Mouse (Mus musculus) heart, adult 9 months (tissue): ENCODE data around the gene Tcte1.

Experiments
- DNase-seq, 2 experiments: peaks; one replicate each; pipeline ENCODE4 v3.0.0; 2022; ENCODE audit warnings: low spot score in 2 of 2

Tcte1 gene

DNA sequence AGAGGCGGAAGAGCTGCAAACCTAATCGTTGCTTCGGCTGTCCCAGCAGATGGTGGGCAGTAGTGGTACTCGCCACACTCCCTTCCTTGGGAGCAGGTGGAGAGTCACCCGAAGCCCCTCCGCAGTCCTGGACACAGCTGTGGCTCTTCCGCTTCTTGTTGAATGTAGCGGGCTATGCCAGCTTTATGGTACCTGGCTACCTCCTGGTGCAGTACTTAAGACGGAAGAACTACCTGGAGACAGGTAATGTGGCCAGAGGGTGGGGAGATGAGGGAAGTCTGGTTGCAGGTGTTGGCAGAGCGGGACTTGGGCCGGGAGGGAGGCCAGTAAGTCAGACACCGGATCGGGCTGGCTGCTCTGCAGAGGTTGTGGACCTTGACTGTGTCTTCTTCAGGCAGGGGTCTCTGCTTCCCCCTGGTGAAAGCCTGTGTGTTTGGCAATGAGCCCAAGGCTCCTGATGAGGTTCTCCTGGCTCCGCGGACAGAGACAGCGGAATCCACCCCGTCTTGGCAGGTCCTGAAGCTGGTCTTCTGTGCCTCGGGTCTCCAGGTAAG is 41.4 kb downstream of the Tcte1 start:
- no peak for DNase-seq

DNA sequence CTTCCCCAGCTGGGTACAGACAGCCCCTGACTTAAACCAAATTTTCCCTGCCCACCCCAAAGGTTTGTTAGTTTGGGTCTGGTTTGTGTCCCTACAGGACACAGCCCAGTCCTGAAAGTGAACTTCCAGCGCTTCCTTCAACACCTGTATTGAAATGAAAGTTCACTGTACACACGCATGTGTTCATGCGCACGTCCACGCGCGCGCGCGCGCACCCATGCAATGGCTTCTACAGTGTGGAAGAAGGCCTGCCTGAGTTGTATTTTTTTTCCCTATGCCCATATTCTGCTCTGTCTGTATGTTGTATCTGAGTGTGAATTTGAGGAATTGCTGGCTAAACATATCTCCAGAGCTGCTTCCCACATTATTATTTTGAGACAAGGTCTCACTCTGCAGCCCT is 41.9 kb downstream of the Tcte1 start:
- DNase-seq = no peak

DNA sequence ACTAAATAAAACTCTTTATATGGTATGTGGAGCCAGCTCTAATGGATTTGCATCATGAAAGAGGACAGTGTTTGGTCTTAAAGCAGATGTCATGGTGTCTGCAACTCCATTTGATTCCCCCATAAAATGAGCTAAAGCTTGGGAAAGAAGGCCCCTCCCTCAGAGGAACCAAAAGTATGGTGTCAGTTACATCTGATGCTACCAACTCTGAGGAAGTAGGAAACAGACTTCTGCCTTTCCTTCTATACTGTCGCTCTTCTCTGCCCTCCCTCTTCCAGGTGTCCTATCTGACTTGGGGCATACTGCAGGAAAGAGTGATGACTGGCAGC is 42.8 kb downstream of the Tcte1 start:
- DNase-seq = no peak

- no peak for DNase-seq
Observed at GRCm38 (mm10) chr17:45566360-45567161, 43.3 kb downstream of the Tcte1 start.

- DNase-seq = no peak
Observed at GRCm38 (mm10) chr17:45567162-45567601, 43.9 kb downstream of the Tcte1 start.

DNA sequence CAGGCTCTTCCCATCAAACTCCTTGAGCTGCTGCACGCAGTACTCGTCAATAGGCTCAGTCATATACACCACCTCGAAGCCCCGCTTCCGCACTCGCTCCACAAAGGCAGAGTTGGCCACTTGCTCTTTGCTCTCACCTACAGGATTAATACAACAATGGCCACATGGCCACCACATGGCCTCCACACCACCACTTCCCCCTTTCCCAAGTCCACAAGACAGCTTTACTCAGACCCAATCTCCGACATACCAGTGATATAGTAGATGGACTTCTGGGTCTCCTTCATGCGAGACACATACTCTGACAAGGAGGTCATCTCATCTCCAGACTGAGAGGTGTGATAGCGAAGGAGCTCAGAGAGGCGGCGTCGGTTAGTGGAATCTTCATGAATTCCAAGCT is 45.8 kb downstream of the Tcte1 start:
- DNase-seq = no peak

DNA sequence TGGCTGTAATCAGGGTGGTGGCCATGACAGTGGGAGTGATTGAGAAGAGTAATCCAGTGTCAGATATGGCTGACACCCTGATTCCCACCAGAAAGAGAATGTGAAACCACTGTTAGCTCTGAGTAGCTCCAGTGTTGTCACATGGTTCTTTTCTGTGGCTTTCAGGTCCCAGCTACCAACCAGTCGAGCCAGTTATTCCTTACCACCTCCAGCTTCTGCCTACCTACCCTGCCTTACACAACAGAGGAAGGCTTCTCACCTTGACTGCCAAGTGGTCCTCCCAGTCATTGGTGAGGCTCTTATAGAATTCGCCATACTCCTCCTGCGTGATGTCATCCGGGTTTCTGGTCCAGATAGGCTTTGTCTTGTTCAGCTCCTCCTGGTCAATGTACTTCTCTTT is 46.8 kb downstream of the Tcte1 start:
- DNase-seq = no peak

DNA sequence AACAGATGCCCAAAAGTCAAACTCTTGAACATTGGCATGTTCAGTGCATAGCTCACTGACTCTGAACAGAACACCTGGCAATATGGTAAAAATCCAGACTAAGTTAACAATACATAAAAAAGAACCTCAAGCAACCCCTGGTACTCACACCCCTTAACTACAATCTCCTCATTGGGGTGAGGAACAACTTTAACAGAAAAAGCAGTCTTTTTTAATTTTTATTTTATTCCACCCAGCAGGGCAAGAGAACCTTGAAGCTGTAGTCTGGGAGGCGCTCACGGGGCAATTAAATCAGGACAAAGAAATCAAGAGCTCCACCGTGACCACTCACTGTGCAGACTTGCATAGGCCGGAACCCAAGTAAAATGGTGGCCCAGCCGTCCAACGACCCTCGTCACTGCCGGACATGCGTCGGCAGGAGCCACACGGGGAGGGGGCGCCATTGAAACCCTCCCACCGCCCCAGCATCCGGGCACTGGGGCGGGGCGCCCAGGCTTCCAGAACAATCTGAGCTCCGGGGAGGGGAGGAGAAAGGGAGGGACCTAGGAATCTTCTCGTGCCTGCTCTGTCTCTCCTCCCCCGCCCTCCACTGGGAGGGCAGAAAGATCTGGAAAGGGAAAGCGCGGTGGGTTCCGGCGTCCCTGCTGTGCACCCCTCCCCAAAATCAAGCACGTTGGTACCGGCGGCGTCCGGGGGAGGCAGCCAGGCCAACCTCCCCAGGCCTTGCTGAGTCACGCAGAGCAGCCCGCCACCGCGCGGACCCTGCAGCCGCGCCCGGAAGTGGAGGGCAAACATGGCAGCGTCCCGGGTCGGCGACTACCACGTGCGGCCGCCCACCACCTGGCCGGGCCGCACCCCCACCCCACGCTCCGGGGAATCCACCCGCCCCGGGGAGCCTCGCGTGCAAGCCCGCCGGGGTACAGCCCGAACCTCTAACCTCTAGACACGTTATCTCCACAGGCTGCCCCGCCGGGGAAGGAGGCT is 49.2 kb downstream of the Tcte1 start:
- DNase-seq = peak; percentile 83 to 84

DNA sequence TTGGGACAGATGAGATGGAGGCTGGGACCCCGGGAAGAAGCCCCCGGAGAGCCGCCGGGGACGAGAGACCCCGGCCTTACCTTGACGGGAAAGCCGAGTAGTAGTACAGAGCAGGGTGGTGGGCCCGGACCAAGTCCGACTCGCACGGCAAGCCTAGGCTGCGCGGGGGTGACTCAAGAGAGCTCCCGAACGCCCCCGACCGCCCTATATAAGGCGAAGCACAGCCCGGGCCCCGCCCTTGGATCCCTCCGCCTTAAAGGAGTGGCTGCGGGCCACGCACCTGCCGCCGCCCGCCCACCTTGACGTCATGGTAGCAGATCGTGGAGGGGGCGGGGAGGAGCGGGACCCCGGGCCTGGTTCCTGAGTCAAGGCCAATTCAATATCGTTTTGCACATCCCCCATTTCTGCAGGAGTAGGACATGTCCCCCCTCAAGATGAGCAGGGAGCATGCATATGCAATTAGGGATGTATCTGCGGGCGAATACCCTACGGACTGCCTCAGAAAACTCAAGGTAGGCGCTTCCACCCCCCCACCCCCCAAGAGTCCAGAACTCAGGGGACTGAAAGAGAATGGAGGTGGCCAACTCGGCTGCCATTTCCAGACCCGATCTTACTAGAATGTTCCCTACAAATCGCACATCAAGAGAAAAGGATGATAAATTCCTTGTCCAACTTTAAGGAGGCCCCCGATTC is 50.0 kb downstream of the Tcte1 start, which contains the start of gene Hsp90ab1:
Hsp90ab1 (minus strand) TSS at position 185 of the 693 bp plus-strand sequence.
- DNase-seq = peak; percentile 98

DNA sequence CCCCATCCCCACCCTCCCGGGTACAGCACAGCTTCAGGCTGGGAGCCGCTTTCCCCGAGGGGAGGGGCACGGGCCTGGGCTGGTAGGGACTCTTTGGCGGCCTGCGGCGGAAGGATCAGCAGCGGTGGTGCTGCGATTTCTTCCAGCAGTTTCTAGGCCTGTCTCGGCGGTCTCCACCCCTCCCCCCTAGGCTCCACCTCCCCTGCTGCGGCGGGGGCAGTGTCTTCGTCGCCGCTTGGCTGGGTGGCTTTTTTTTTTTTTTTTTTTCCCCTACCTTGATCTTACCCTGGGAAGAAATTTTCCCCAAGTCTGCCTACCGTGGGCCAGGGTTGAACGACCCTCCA is 50.5 kb downstream of the Tcte1 start:
- DNase-seq = peak; percentile 91 to 96

GRCm38 (mm10) chr17:45574129-45574761 is 51.0 kb downstream of the Tcte1 start:
- peak; percentile 74 to 77 for DNase-seq

- DNase-seq = no peak
Observed at GRCm38 (mm10) chr17:45575123-45575897, 52.1 kb downstream of the Tcte1 start.

- DNase-seq = no peak
Observed at GRCm38 (mm10) chr17:45578242-45578641, 55.0 kb downstream of the Tcte1 start.

- no peak for DNase-seq
Observed at GRCm38 (mm10) chr17:45578843-45579242, 55.6 kb downstream of the Tcte1 start.

DNA sequence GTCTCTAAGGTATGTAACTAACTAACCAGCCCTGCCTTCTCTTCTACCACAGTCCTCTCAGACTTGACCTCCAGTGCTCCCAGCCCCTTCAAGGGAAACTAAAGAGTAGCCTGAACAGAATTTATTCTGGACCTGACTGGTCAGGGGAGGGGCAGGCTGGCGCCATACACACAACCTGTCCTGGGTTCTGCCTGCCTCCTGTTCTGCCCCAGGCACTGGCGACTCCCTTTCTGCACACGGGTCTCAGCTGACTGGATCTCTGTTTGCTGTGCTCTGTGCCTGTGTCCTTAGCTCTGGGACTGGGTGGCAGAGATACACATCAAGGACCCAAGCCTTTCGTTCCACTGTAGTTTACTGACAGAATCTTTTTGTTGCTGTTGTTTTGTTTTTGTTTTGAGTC is 56.3 kb downstream of the Tcte1 start:
- no peak for DNase-seq

- DNase-seq = peak in 1 of 2 experiments; percentile 61
Observed at GRCm38 (mm10) chr17:45580958-45581477, 57.8 kb downstream of the Tcte1 start.

- DNase-seq = peak; percentile 51 to 79
Observed at GRCm38 (mm10) chr17:45581567-45581983, 58.3 kb downstream of the Tcte1 start.

DNA sequence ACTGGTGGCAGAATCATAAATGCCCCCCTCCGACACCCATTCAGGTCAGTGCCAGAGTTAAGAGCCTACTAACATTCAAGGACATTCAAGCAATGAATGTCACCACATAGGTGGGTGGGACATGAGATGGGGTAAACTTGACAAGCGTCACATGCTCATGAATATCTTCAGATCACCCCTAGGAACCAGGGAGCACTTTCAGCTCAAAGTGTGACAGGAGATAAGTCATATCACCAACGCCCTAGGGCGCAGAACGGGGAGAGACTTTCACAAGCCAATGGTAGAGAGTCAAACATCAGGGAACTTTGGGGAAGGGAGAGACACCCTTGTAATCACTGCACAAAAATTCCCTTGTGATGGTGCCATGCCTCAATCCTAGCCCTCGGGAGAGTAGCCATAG is 59.0 kb downstream of the Tcte1 start:
- DNase-seq = no peak

DNA sequence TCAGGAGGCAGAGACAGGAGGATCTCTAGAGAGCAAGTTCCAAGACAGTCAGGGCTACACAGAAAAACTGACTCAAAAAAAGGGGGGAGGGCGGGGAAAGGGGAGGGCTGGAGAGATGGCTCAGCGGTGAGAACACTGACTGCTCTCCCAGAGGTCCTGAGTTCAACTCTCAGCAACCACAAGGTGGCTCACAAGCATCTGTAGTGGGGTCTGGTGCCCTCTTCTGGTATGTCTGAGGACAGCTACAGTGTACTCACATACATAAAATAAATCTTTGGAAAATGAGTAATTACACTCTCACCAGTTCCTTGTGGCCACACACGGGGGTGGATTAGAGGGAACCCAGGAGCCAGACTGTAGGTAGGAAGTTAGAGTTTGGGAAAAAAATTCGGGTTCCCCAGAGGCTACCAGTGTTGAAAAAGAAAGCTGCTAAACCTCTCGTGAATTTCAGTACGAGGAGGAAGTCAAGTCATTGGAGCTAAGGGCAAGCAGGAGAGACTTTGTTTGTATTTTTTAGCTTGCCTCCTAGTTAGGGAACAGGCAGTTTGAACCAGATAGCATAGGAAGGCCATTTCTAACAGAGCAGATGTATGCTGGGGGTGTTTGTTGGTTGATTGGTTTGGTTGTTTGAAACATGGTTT is 59.6 kb downstream of the Tcte1 start:
- no peak for DNase-seq
